Mouse (Mus musculus) cerebellum, adult (tissue): Measurements from ENCODE around the gene Psmb5.

Source experiments
- ATAC-seq: cut with Nextera tagmentation; 2 replicates; pipeline ENCODE4 v1.9.2; 2017; ENCODE audit warnings: mild to moderate bottlenecking, moderate library complexity, mixed read lengths; ENCODE audit not compliant: insufficient number of reproducible peaks, low FRiP score, low TSS enrichment

Psmb5 gene

GRCm38 (mm10) chr14:54617897-54618365 is at the start of gene Psmb5:
Gene Psmb5 (minus strand): TSS chr14:54618022.
- peak; percentile 82 for ATAC-seq

- no peak for ATAC-seq
Measured at GRCm38 (mm10) chr14:54664477-54665222, 46.8 kb upstream of the Psmb5 start.

GRCm38 (mm10) chr14:54660009-54660408 is 42.2 kb upstream of the Psmb5 start:
- ATAC-seq, result no peak

- ATAC-seq, result peak; percentile 88
Measured at GRCm38 (mm10) chr14:54653496-54653895, 35.7 kb upstream of the Psmb5 start.

- ATAC-seq, result no peak
Measured at GRCm38 (mm10) chr14:54652787-54653186, 35.0 kb upstream of the Psmb5 start.

GRCm38 (mm10) chr14:54651556-54651955 is 33.7 kb upstream of the Psmb5 start:
- ATAC-seq, result no peak

GRCm38 (mm10) chr14:54650621-54651454 is 33.0 kb upstream of the Psmb5 start:
- peak; percentile 64; the same call in 1 of the 2 replicates for ATAC-seq

- no peak for ATAC-seq
Measured at GRCm38 (mm10) chr14:54647900-54648299, 30.1 kb upstream of the Psmb5 start.

- no peak for ATAC-seq
Measured at GRCm38 (mm10) chr14:54646898-54647636, 29.2 kb upstream of the Psmb5 start.

- ATAC-seq, result no peak
Measured at GRCm38 (mm10) chr14:54646455-54646854, 28.6 kb upstream of the Psmb5 start.

- no peak for ATAC-seq
Measured at GRCm38 (mm10) chr14:54644294-54644693, 26.5 kb upstream of the Psmb5 start.

GRCm38 (mm10) chr14:54643011-54643410 is 25.2 kb upstream of the Psmb5 start:
- ATAC-seq, result no peak

- ATAC-seq, result no peak
Measured at GRCm38 (mm10) chr14:54642224-54642944, 24.6 kb upstream of the Psmb5 start.

GRCm38 (mm10) chr14:54641305-54641969 is 23.6 kb upstream of the Psmb5 start, which contains the start of gene Cdh24:
Gene Cdh24 (minus strand): TSS chr14:54641364.
- ATAC-seq, result peak; percentile 57

- no peak for ATAC-seq
Measured at GRCm38 (mm10) chr14:54640946-54641304, 23.1 kb upstream of the Psmb5 start, which contains the start of gene Gm17606. Gene Gm17606 (plus strand): TSS chr14:54640952.

- no peak for ATAC-seq
Measured at GRCm38 (mm10) chr14:54640121-54640520, 22.3 kb upstream of the Psmb5 start.

- ATAC-seq, result no peak
Measured at GRCm38 (mm10) chr14:54638210-54638609, 20.4 kb upstream of the Psmb5 start.

GRCm38 (mm10) chr14:54636954-54637353 is 19.1 kb upstream of the Psmb5 start:
- ATAC-seq, result no peak

GRCm38 (mm10) chr14:54634182-54634581 is 16.4 kb upstream of the Psmb5 start:
- no peak for ATAC-seq
